Mouse (Mus musculus) midbrain, embryonic 15.5 days (tissue): ENCODE data around the gene Tpst2. TPM values are rescaled to one million over a fixed set of nuclear protein-coding genes. Genes with fewer than 3 reads are reported as not detected.

ENCODE experiments used
- ATAC-seq: fragments of 200-750 bp; cut with Nextera tagmentation; replicated peaks from 2 replicates; pipeline ENCODE4 v1.8.0; 2017; ENCODE audit warnings: moderate TSS enrichment
- H3K27ac ChIP-seq: fragments of 300-500 bp; sonication (generic); 2 replicates; pipeline ENCODE4 v1.5.1; 2015; ENCODE audit warnings: mild to moderate bottlenecking, inconsistent platforms
- H3K27me3 ChIP-seq: fragments of 300-500 bp; sonication (generic); replicated peaks from 2 replicates; pipeline ENCODE4 v1.6.1; 2015; ENCODE audit warnings: inconsistent platforms
- H3K36me3 ChIP-seq: fragments of 300-500 bp; sonication (generic); replicated peaks from 2 replicates; pipeline ENCODE4 v1.6.1; 2015; ENCODE audit warnings: inconsistent platforms
- H3K4me1 ChIP-seq: fragments of 300-500 bp; sonication (generic); 2 replicates; pipeline ENCODE4 v1.6.1; 2015; ENCODE audit warnings: inconsistent platforms
- H3K4me2 ChIP-seq: fragments of 300-500 bp; sonication (generic); 2 replicates; pipeline ENCODE4 v1.6.1; 2015; ENCODE audit warnings: inconsistent platforms, mild to moderate bottlenecking, moderate library complexity
- H3K4me3 ChIP-seq: fragments of 300-500 bp; sonication (generic); 2 replicates; pipeline ENCODE4 v1.5.1; 2015; ENCODE audit warnings: mild to moderate bottlenecking, inconsistent platforms
- H3K9ac ChIP-seq: fragments of 300-500 bp; sonication (generic); 2 replicates; pipeline ENCODE4 v1.6.1; 2015; ENCODE audit warnings: mild to moderate bottlenecking, inconsistent platforms
- H3K9me3 ChIP-seq: fragments of 300-500 bp; sonication (generic); 2 replicates; pipeline ENCODE4 v1.6.1; 2016; ENCODE audit warnings: inconsistent platforms
- WGBS: fragments of 180-500 bp; shearing (Covaris S2); methylation state at CpG from one replicate; pipeline ENCODE4 v1.1.7; 2015; ENCODE audit warnings: mixed read lengths; 5-methylcytosine and 5-hydroxymethylcytosine counted together
- polyA plus RNA-seq: library from polyadenylated mRNA; unstranded; fragments of >200 nt; fragmentation: Nextera tagmentation; extraction: Ambion mirVana; gene quantifications from 2 replicates; pipeline ENCODE4 v1.2.1, GENCODE M21; 2015

Tpst2 gene
- polyA plus RNA-seq, 1 experiment from 2014 or later = 29.4 TPM

DNA sequence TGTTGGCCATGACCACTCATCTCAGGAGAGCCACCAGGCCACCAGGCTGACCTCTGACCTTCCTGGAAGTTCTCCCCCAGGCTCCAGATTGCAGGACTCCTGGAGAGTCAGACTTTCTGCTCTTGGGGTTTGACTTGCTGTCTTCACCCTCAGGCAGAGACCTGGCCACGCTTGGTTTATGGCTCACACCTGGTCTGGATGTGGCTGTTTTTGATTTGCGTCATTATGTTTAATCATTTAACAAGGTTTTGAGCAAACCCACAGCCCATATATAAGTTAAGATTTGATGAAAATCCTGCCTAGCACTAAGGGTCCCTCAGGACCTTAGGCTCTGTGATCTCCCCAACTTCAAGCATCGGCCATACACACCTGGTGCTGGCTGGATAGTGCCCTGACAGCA is 18.6 kb upstream of the Tpst2 start:
- Histone ChIP-seq H3K4me3 (no peak overlapping the region), H3K36me3 (no peaks in the 10 kb centered on the region), H3K27ac (no peak overlapping the region), H3K4me2 (no peak overlapping the region), H3K27me3 (no peaks in the 10 kb centered on the region), H3K9ac (no peak overlapping the region), H3K9me3 (no peaks in the 10 kb centered on the region), H3K4me1 (0 out of 2 replicates have a peak, but pooled peaks cover 4% of the 10 kb centered on the region)
- ATAC-seq = no peak
- 81% methylated on average over 3 of the region's 3 CpGs for WGBS

DNA sequence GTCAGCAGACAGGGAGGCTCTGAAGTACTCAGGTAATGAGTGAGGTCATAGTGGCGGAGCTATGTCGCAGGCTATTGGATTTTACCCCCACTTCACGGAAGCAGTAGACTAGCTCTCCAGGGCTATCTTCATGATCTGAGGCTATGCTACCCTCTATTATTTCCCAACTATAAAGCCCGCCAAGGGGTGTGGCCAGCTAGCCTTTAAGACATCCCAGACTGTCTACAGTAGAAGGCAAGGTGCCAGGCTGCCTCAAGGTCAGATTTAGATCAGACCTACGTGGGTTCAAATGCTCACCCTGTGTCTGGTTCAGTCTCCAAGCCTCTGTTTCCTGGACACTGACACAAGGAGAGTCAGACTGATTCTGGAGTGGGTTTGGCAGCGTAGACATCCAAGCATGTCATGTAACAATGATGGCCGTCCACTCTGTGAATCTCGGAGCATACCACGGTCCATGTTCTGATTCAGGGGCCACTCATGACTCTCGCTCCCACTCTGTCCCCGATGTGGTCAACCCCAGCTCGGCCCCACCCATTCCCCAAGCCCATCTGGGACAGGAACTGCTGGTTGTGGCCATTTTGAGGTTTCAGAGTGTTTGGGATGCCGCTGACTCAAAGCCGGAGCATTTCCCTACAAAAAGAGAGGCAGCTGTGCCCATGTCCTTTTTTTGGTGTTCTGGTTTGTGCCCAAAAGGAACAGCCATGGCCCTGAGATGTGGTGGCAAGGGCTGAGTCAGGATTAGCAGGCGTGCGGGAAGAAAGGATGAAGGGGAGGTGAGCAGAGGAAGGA is 16.4 kb upstream of the Tpst2 start:
- 88% methylated on average over 16 of the region's 16 CpGs for whole genome bisulfite sequencing
- no peaks in the 10 kb centered on the region for H3K9me3 ChIP-seq
- H3K36me3 ChIP-seq = no peaks in the 10 kb centered on the region

DNA sequence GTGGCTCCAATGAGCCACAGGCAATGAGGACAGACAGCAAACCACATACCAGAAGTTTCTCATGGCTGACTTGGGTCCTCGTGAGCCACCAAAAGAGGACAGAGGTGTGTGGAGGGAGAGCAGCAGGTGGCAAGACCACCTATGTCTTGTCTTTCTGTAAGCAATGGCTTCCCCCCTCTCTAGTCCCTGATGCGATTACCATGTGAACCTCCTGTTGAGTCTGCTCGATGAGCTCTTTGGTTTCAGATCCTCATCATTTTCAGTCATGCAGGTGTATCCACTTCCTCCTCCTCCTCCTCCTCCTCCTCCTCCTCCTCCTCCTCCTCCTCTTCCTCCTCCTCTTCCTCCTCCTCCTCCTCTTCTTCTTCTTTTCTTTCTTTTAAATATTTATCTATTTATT is 15.7 kb upstream of the Tpst2 start:
- WGBS = 88% methylated on average over 3 of the region's 3 CpGs
- no peak overlapping the region for H3K4me3 ChIP-seq

More for the DNA sequence above, 16.4 kb upstream of the Tpst2 start:
- no peak overlapping the region for H3K9ac ChIP-seq
- H3K27ac ChIP-seq = no peak overlapping the region
- no peak overlapping the region for H3K4me2 ChIP-seq
- no peak for ATAC-seq
- no peak overlapping the region for H3K4me3 ChIP-seq
- no peaks in the 10 kb centered on the region for H3K4me1 ChIP-seq
- no peaks in the 10 kb centered on the region for H3K27me3 ChIP-seq

DNA sequence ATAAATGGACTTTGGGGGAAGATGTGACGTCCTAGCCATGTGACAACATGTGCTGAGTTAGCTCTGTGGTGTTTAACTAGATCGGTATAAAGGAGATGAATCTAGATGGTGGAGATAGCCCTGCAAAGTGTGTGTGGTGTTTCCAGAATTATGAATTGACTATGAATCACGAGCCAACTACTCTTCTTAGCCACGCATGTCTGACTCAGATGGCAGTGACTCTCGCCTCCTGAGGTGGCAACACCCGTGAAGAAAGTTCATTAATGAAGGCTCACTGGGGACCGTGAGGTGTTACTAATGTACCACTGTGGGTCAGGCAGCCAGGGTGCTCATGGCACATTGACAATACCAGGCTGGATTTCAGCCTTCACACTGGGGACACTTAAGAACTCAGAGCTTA is 12.4 kb upstream of the Tpst2 start:
- no peaks in the 10 kb centered on the region for H3K36me3 ChIP-seq
- no peak overlapping the region for H3K4me3 ChIP-seq
- no peak overlapping the region for H3K27ac ChIP-seq
- no peak overlapping the region for H3K4me2 ChIP-seq
- H3K9ac ChIP-seq = no peak overlapping the region
- no peaks in the 10 kb centered on the region for H3K27me3 ChIP-seq
- 86% methylated on average over 7 of the region's 7 CpGs for WGBS
- no peaks in the 10 kb centered on the region for H3K9me3 ChIP-seq
- no peak for ATAC-seq
- H3K4me1 ChIP-seq = 0 out of 2 replicates have a peak, but pooled peaks cover 3% of the 10 kb centered on the region

More for the DNA sequence above, 15.7 kb upstream of the Tpst2 start:
- Histone ChIP-seq H3K9me3 (no peaks in the 10 kb centered on the region), H3K36me3 (no peaks in the 10 kb centered on the region), H3K27ac (no peak overlapping the region), H3K9ac (no peak overlapping the region), H3K27me3 (no peaks in the 10 kb centered on the region), H3K4me1 (0 out of 2 replicates have a peak, but pooled peaks cover 3% of the 10 kb centered on the region), H3K4me2 (no peak overlapping the region)
- ATAC-seq = no peak

DNA sequence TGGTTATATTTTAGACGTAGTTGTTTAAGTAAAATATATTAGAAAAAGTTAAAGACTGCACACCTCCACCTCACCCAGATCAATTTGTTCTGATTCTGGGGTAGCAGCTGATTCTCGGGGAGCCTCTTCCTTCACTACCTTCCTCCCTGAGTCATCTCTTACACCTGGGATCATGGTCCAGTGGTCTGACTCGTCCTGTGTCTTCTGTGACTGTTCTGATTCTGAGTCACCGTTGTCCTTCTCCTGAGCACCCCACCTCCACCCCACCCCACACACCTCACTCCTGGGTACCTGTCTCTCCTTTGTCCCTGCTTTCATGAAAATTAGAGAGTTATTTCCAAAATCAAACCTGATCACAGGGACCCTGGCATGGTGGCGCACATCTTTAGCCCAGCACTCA is 11.4 kb upstream of the Tpst2 start:
- Histone ChIP-seq H3K4me1 (0 out of 2 replicates have a peak, but pooled peaks cover 3% of the 10 kb centered on the region), H3K9ac (no peak overlapping the region), H3K27me3 (no peaks in the 10 kb centered on the region), H3K36me3 (no peaks in the 10 kb centered on the region), H3K4me2 (no peak overlapping the region), H3K9me3 (no peaks in the 10 kb centered on the region), H3K4me3 (no peak overlapping the region), H3K27ac (no peak overlapping the region)
- ATAC-seq = no peak
- 87% methylated on average over 5 of the region's 5 CpGs for WGBS

DNA sequence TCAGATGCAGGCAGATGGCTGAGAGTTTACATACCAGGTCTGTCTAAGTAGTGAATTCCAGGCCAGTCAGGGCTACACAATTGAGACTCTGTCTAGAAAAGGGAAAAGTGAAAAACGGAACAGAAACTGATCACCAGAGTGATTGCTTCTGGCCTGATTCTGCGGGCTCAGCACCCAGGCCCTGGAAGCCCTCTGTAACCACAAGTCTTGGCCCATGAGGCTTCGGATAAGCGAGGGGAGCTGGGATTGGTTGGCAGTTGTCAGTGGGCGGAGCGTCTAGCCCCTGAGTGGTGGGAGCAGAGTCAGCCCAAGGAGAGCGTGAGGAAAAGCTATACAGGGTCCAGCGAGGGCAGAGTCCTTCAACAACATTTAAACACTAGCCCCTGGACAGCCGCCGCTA is 11.0 kb upstream of the Tpst2 start:
- no peak overlapping the region for H3K27ac ChIP-seq
- no peak for ATAC-seq
- H3K27me3 ChIP-seq = no peaks in the 10 kb centered on the region
- H3K9me3 ChIP-seq = no peaks in the 10 kb centered on the region
- H3K4me1 ChIP-seq = peaks cover 6% of the 10 kb centered on the region
- no peak overlapping the region for H3K4me2 ChIP-seq
- no peak overlapping the region for H3K4me3 ChIP-seq
- no peak overlapping the region for H3K9ac ChIP-seq
- H3K36me3 ChIP-seq = no peaks in the 10 kb centered on the region
- WGBS = 8% methylated on average over 10 of the region's 10 CpGs

DNA sequence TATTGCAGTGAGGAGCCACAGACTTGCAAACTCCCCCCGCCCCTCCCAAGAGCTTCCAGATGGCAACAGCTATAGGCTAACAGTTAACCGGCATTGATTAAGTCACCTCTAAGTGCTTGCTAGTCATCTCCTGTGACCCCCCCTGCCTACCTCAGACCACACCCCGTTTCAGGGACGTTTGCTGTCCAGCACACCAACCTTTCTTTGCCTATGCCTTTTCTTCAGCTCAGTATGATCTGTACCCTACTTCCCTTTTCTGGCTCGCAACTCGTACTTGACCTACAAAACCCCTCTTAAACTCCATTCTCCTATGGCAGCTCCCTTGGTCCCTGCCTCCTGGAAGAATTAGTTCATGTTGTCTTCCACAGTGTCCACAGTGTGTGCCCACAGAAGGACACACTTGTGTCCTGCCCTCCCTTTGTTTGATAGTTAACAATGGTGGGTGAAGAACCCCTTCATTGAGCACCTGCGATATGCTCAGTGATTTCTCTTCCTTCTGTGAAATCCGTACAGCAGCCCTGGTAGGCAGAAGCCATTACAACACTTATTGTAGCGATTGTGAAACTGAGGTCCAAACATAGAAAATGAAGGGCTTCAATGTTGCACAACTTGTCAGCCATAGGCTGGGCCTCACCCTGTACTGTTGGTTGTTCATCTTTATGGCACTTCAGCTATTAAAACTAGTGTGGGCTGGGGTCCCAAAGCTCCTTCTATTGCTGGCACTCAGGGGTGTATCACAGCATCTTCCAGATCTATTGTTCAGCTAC is 10.3 kb upstream of the Tpst2 start:
- H3K4me2 ChIP-seq = no peak overlapping the region
- WGBS = 64% methylated on average over 9 of the region's 9 CpGs
- H3K9ac ChIP-seq = no peak overlapping the region
- no peaks in the 10 kb centered on the region for H3K9me3 ChIP-seq
- H3K4me1 ChIP-seq = peaks cover 13% of the 10 kb centered on the region
- H3K36me3 ChIP-seq = no peaks in the 10 kb centered on the region
- H3K27me3 ChIP-seq = no peaks in the 10 kb centered on the region
- no peak for ATAC-seq
- no peak overlapping the region for H3K4me3 ChIP-seq
- no peak overlapping the region for H3K27ac ChIP-seq

DNA sequence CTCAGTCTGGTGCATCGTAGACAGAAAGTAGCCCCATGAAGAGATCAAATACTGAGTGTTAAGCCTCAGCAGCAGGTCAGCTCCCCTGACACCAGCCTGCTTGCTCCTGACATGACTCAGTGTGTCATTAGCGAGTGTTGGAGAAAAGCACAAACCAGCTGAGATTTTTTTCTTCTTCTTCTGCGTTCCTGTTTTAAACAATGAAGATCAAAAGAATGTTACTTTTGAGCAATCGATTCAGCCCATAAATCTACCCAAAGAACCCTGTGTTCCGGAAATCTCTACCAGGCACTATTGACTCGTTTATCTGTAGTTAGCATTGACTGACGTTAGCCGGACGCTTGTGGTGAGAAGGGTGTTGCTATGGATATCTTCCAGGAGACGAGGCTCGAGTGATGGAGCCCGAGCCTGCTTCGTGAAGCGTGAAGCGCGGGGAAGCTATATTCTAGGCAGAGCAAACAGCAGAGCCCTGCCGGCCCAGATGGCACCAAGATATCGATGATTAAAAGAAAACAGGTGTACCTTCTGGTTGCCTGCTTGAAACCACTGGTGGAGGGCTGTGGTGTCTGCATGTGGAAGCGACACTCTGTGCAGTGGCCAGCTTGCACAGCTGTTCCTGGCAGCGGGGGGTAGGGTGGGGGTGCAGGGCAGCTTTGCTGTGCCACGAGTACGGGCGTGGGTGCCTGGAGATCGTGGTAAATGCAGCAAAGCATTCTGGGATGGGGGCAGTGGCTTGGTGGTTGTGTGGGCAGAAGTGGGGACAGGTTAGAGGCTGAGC is 5.5 kb upstream of the Tpst2 start:
- Histone ChIP-seq H3K27me3 (no peaks in the 10 kb centered on the region), H3K4me3 (no peak overlapping the region), H3K27ac (peak overlapping the region; percentile 72), H3K36me3 (no peaks in the 10 kb centered on the region), H3K9me3 (no peaks in the 10 kb centered on the region), H3K9ac (no peak overlapping the region), H3K4me2 (peak overlapping the region; percentile 28), H3K4me1 (peaks cover 17% of the 10 kb centered on the region)
- 24% methylated on average over 24 of the region's 24 CpGs for WGBS
- peak; percentile 52; the same call in 1 of the 2 replicates for ATAC-seq

DNA sequence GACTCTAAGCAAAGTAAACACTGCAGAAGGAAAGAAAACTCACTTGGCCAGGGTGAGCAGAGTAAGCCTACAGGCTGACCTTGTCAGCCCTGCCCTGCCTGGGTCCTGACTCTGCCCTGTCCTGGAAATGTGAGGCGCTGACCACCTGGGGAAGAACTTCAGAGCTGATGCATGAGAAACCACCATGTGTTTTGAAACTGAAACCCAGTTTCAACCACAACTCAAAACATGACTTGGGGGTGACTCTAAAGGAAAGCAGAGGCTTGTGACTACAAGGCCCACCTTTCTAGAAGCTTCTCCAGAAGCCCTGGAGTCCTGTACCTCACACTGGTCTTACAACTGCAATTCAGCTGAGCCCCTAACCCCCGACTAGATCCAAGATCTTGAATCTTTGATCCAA is 3.6 kb upstream of the Tpst2 start:
- H3K27ac ChIP-seq = 0 out of 2 replicates have a peak overlapping the region, but pooled peaks have one; percentile 20
- ATAC-seq = no peak
- no peak overlapping the region for H3K4me3 ChIP-seq
- H3K9ac ChIP-seq = no peak overlapping the region
- no peak overlapping the region for H3K4me2 ChIP-seq
- 80% methylated on average over 2 of the region's 2 CpGs for WGBS
- H3K9me3 ChIP-seq = no peaks in the 10 kb centered on the region
- H3K36me3 ChIP-seq = no peaks in the 10 kb centered on the region
- peaks cover 27% of the 10 kb centered on the region for H3K4me1 ChIP-seq
- H3K27me3 ChIP-seq = no peaks in the 10 kb centered on the region

DNA sequence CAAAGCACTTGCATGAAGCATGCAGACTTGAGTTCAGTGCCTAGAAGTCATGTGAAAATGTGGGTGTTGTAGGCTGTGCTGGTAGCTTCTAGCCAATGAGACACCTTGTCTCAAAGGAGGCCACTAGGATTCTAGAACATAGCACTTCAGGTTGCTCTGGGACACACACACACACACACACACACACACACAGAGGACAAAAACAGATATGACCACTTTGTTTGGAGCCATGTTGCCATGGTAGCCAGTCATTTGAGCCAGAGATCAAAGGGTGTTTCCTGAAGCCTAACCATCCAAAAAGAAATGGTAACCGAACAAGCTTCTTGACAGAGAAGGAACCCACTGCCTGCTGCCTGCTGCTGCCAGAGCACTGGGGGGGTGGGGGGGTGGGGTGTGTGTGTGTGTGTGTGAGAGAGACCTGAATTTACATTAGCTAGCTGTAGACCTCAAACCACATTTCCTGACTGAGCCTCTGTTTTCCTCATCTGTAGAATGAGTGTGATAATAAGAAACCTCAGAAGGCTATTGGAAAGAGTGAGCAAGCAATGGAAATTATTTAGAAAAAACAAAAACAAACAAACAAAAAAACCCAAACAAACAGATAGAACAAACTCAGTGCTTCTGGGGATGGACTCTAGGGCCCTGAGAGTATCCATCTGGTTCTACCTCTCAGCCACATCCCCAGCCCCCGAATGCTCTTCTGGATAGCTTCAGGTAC is 2.6 kb upstream of the Tpst2 start:
- H3K4me2 ChIP-seq = no peak overlapping the region
- no peak overlapping the region for H3K27ac ChIP-seq
- H3K9me3 ChIP-seq = no peaks in the 10 kb centered on the region
- WGBS = 44% methylated on average over 2 of the region's 2 CpGs
- no peaks in the 10 kb centered on the region for H3K27me3 ChIP-seq
- H3K9ac ChIP-seq = no peak overlapping the region
- no peak for ATAC-seq
- no peaks in the 10 kb centered on the region for H3K36me3 ChIP-seq
- H3K4me1 ChIP-seq = peaks cover 29% of the 10 kb centered on the region
- H3K4me3 ChIP-seq = no peak overlapping the region

DNA sequence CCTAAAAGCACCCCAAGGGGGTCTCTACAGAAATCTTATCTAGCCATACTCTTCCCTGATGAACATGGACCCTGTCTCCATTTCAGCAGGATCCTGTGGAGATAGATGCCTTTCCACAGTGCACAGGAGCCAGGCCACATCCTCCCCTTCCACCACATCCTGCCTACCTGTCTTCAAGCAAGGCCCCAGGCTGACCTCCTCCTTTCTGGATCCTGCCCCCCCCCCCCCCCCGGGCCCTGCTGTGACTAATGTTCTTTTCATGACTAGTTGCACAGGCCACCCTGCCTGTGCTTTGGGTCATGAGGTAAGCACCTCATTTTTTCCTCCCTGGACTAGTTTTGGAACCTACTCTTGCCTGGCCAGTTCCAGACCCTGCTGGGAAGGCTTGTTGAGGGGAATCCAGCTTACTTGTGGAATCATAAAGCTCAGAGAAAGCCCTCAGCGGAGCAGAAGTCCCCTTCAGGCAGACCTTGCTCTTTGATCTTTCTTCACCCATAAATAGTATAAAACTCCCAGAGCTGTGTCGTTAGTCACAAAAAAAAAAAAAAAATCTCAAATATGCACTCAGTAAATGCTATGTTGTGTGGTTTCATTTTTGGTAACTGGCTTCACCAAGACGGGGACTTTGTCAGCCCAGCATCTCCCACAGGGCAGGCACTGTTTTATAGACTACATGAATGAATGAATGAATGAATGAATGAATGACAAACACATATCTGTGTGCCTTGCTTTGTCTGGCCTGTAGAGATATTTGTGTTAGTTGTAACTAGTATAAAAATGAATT is 1.3 kb upstream of the Tpst2 start:
- peak overlapping the region; percentile 85; the same call in 1 of the 2 replicates for H3K27ac ChIP-seq
- H3K4me1 ChIP-seq = peaks cover 30% of the 10 kb centered on the region
- peak overlapping the region; percentile 95 for H3K4me2 ChIP-seq
- ATAC-seq = no peak
- H3K4me3 ChIP-seq = peak overlapping the region; percentile 80
- H3K27me3 ChIP-seq = no peaks in the 10 kb centered on the region
- H3K36me3 ChIP-seq = no peaks in the 10 kb centered on the region
- no peaks in the 10 kb centered on the region for H3K9me3 ChIP-seq
- 51% methylated on average over 4 of the region's 4 CpGs for WGBS
- 0 out of 2 replicates have a peak overlapping the region, but pooled peaks have one; percentile 59 for H3K9ac ChIP-seq
